Mouse (Mus musculus) heart, postnatal 4 days (tissue): Measurements from ENCODE around the gene Hirip3. TPM values are rescaled to one million over a fixed set of nuclear protein-coding genes. Genes with fewer than 3 reads are reported as not detected.
A peak's percentile ranks its signal among the peaks of the same experiment; 100 is the strongest.
"Not testable (repeated sequence)": the region's sequence is repeated elsewhere in the genome, so short reads cannot be mapped to it uniquely, and the experiment has no call there.

Experiments used
- DNase-seq: peaks from one replicate; pipeline ENCODE4 v3.0.0; 2021
- total RNA-seq, 2 experiments: library from RNA; stranded (reverse); gene quantifications; 2 replicates each; pipeline ENCODE4 v1.2.3; 2021

Gene Hirip3
- total RNA-seq, 2 experiments from 2014 or later, result 22.8 to 26.1 TPM

DNA sequence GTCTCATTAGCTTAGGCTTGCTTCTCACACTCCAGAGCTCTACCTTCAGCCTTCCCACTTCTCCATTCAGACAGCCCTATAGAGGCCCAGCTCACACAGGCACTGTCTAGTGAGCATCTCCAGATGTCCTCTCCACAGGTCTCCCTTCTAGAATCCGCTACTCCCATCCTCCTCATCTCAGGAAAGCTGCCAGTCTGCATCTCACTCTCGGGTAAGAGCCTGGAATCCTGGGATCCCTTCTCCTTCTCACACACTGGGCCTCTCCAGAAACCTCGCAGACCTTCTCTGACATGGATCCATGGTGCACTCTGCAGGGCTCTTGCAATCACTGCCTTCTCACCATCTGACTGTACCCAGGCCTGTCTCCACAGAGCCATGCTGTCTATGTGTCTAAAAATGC, 6.1 kb upstream of the Hirip3 start:
- DNase-seq, result no peak

DNA sequence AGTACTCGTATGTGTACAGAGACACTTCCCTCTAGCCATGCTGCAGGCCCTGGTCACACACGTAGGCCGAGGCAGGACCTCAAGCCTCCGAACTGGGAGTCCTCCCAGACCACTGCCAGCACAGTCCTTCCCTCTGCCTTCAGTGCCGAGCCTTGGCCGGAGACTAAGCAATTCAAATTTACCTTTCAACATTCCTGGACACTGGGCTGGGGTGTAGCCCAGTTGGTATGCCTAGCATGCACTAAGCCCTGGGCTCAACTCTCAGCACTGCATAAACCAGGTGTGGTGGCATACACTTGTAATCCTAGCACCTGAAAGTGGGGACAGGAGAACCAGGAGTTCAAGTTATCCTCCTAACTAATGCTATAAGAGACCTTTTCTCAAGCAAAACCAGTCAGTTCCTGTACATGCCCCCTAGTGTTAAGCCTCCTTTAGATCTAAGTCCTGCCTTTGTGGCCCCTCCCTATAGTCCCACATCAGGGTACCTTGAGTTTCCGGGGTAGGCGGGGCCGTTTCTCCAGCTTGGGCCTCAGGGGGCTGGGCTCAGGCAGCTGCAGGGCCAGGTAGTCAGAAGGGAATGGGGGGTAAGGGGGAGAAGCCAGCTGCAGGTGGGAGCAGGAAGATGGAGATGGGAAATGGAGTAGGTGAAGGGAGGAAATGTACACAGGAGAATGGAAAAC, 4.9 kb upstream of the Hirip3 start:
- no peak for DNase-seq

DNA sequence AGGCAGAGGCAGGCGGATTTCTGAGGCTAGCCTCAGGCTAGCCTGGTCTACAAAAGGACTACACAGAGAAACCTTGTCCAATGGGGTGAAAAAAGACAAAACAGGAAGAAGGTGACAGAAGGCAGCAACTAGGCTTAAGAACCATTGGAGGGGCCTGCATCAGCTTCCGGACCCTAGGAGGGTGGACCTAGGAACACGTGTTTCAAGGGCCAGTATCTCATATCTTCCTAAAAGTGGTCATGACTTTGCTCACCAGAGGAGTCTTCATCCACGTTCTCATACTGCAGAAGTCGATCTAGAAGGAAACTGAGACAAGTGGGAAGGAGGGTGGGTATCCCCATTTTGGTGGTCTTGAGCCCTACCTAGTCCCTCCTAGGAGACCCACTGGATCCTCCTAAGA, 785 bp upstream of the Hirip3 start:
- DNase-seq, result no peak

DNA sequence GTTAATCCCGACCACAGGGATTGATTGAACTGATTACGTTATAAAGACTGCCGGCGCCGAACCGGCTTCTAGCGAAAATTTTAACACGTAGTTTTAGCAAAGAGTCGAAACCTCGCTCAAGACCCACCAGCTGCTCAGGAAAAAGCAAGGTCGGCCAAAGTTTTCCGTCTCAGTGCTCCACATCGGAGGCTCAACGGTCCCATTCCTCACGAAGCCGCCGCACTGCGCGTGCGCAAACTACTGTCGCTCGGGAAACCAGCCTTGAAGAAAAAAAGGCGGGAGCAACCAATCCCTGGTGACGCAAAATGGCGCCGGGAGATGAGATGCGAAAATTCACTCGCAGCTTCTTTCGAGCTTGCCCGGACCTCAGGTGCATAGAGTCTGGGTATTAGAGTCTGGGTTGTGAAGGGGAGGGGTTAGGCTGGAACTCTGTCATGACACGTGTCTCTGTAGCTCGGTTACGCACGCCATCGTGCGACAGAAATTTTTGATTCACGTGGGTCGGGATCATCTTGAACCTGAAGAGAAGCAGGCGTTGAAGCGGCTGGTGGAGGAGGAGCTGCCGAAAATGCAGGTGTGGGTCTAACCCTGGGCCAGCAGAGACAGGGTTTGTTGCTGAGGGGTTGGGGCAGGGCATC, 494 bp downstream of the Hirip3 start, which contains the start of gene Ino80e:
Ino80e (minus strand) TSS at position 231 of the 638 bp plus-strand sequence.
- peak; percentile 96 for DNase-seq

DNA sequence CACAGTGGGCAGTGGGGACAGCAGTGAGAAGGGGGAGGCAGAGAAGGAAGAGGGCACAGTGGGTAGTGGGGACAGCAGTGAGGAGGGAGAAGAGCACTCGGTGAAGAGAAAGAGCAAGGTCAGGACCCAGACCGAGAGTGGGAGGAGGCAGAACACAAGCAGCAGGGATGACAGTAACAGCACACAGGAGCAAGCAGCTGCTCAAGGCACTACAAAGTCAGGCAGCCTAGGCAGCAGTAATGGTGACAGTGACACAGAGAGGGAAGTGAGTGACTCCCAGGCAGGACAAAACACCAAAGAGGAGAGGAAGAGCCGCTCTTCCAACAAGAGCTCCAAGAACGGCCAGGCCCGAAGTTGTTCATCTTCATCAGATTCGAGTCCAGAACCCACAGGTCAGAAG, 2.0 kb downstream of the Hirip3 start:
- no peak for DNase-seq

DNA sequence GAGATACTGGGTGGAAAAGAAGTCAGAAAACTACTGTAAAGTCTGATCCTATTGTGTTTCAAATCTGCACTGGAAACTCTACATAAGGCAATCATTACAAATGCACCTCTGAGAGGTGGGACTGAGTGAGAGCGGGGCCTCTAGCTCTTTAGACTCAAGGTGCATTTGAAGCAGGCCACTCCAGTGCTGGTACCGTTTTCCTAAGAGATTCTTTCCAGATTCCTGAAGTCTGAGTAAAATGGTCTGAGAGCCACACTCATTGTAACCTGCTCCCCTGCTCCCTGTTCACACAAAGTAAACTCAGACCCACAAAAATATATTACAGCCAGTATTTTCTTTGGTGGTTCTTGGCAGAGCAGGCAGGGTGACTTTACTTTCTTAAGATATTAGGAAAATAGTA, 5.8 kb downstream of the Hirip3 start:
- DNase-seq, result no peak

DNA sequence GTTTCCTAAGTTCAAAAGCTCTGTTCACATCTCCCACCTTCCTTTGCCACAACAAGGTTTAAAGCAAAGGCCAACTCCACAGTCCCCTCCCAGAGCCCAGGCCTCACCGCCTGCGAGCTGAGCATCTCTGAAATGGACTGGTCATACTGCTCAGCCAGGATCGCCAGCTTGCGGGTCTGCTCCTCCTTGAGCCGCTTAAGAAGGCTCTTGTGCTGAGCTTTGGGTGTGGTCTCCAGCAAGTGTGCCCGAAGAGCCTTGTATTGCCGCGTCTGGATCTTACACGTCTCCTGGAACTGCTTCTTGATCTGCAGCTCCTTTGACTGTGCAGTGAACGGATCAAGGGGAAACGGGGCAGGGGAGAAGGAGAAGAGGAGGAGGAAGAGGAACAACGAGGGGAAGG, 6.2 kb downstream of the Hirip3 start:
- no peak for DNase-seq

DNA sequence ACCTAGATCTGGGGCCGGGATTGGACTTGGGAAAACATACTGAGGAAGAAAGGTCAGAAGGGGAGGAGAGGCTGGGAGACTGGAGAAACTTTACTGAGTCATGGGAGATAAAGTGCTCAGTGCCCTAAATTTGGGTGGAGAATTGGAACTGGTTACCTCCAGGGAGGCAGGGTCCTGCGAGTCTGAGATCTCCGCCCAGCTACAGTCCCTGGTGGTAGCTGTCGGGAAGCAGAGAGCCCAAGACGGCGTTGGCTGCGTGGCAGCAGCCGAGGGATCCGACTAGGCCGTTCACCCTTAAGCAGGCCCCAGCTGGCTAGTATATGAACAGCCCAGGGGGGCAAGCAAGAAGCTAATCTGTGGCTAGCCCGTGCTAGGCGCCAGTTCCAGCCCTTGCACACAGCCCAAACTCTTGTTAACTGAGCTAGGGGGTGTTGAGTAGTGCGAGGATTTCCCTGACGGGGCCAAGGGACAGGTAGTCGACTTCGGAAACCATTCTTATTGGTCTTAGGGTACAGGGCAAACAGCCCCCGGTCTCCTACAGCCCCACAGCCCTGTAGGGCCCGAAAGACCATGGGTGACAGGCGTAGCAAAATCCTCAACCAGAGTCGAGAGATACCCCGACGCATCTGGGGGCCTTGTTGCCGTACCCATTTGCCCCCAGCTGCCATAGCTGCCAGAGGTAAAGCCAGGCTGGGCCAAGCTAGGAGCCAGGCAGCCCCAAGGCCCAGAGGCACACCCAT, 8.2 kb downstream of the Hirip3 start:
- no peak for DNase-seq

DNA sequence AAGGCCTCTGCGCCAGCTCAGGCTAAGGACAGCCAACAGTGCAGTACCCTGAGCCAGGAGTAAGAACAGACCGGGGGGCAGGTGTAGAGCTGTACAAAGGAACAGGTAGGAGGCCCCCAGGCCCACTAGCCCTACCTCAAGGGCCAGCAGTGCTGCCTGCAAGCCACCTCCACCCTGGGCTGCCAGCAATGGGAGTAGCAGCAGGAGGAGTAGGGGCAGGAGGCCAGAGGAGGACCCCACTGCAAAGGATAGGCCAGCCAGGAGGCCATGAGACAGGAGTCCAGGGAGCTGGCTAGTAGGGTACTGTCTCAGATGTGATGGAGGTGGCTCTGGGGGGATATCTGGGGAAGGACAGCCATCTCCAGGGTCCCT, 8.7 kb downstream of the Hirip3 start:
- no peak for DNase-seq

DNA sequence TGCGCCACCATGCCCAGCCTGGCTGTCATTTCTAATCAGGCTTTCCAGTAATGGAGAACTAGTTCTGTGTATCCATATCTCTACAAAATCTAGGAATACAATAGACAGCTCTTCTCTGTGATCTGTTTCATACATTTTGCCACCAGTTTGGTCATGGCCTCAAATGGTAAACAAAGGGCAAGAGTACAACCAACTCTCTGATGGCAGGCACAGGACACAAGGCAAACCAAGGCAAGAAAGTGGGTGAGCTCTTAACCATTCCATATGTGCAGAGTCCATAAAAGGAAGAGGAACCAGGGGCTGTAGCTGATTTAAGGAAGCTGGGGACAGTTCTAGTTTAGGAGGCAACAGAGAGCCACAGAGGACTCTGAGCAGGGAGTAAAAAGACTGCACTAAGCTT, 15.5 kb downstream of the Hirip3 start:
- no peak for DNase-seq

DNA sequence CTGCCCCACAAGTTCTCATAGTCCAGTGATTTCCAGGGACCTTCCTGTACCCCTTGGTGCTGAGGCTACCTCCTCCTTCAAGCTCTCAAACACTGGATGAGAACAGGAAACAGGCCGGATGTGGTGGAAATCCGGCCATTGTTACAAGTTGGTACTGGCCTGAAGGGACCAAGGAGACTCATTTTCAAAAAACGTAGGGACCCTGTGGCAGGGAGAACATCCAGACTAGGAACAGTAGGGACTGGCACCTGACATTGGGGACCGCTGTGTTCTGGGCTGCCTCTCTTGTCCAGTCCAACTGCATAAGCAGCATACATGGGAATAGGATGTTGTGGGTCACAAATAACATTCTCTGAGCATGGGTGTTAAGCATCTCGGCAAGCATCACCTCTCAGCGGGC, 19.3 kb downstream of the Hirip3 start:
- peak; percentile 43 for DNase-seq

DNA sequence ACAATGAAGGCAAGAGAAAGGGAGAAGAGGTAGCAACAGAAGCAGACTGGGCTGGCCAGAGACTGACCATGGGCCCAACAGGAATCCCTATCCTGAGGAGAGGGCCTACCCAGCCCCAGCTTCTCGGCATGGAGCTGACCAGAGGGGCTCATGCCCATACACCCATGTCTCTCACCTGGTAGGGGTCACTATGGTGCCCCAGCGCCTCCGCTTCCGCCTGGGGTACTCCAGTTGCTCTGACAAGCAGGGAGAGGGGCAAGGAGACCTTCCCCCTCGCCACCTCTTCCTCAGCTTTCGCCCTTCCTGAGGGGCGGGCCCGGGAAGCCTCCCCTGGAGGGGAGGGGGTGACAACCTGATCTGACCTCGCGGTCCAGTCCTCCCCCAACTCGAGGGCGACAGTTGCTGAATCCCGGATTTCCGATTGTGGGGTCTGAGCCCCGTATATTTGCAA, 22.0 kb downstream of the Hirip3 start:
- no peak for DNase-seq

DNA sequence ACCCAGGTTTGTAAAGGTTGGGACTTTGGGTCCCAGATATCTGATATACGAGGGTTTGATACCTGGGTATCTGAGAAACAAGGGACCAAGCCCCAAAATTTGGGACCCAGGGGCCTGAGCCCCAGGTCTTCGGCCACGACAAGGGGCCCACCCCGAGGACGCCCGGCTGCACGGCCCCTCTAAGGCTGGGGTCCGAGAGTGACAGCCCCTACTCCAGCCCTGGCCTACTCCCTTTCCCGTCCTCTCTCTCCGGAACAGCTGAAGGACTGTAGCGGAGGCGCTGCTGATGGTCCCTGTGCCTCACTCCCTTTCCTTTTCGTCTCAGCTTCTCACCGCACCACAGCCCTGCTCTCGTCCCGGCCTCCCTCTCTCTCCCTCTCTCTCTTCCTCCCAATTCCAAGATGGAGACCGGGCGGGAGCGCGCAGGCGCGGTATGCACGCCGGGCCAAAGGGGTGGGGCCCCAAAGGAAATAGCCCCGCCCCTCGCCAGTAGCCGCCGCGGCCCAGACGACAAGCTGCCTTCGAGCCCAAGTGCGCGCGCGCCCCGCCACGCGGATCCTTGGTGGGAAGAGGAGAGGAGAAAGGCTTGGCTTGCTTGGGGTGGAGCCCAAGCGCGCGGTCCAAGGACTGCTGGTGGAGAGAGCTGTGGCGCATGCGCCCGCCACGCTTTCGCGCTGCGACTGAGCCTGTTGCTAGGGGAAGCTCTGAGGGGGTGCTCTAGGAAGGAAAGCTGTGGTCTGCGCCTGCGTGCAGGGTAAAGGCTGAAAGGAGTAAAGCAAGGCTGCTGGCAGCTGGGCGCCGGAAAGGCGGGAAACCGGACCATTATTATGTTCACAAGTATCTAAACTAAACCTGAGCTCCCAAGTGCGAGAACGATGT, 22.8 kb downstream of the Hirip3 start, which contains the start of gene Taok2:
Taok2 (minus strand) TSS at position 418 of the 879 bp plus-strand sequence.
- DNase-seq, result peak; percentile 98

DNA sequence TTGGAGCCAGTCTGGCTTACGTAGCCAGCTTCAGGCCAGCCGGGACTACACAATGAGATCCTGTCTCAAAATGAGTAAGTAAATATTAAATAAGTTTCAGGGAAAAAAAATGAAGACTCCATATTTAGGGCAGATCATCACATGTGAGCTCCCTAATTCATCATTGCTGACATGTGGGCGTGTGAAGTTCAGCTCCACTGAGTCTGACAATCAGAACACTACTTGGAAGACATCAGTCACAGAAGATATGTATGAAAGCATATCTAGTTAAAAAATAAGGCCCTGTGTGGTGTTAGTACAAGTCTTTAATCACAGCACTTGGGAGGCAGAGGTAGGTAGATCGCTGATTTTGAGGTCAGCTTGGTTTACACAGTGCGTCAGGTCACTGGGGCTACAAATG, 25.5 kb downstream of the Hirip3 start:
- DNase-seq, result no peak

DNA sequence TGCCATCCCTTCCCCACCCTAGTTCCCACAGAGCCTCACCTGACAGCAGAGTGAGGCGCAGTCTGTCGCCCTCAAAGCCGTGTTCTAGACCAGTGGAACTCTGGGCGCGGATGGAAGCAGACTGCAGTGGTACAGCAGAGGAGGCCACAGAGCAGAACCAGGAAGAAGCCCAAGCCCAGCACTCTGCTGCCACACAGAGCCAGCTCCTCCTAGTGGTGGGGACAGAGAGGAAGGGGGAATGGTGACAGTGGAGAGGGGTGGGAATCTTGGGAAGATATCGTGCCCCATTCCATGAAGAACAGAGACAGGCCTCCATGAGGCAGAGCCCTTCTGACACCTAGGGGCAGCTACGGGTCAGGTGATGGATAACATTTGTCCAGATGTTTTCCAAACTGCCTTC, 27.1 kb downstream of the Hirip3 start:
- DNase-seq, result no peak

DNA sequence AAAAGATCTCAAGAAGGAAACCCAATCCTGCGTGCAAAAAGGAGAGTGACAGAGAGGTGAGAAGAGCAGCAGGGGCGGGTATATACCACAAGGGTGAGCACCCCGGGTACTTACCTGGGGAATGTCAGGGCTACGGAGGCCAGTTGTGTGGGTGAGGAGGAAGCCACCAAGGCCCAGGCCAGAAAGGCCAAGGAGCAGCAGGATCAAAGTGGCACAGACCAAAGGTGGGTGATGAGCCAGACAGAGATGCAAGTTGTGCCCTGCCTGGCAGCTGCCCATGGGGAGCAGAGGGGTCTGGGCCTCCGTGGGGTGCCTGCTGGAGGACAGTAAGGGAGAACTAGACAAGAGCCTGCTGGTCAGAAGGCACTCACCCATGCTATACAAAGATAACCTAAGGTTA, 35.1 kb downstream of the Hirip3 start:
- no peak for DNase-seq

DNA sequence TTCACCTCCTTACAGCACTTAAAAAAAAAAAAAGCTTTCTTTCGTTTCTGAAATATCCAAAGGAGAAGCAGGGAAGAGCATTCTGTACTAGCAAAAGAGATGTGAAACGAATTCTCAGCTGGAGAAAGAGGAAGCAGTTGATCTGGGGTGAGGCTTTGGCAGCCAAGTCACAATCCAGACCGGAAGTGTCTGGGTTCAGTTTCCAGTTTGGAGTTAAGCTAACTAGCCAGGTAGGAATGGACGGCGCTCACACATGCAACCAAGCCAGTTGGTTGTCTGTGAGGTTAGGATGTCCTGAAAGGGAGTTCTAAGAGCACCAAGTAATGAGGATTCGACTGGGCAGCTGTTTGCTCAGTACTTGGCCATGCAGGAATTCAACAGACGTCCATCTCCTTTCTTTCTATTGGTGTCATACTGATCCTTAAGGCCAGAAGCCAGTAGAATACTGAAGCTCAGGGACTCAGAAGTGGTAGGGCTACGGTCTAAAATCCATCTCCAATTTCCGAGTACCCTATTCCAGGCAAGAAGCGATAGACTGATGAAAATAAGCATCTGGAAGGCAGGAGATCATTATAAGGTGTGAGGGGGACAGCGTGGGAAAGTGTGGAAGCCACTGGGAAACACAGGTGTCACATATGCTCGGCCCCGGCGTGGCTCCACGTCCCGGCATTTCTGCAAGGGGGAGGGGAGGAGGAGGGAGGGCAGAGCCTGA, 35.8 kb downstream of the Hirip3 start:
- peak; percentile 29 for DNase-seq

DNA sequence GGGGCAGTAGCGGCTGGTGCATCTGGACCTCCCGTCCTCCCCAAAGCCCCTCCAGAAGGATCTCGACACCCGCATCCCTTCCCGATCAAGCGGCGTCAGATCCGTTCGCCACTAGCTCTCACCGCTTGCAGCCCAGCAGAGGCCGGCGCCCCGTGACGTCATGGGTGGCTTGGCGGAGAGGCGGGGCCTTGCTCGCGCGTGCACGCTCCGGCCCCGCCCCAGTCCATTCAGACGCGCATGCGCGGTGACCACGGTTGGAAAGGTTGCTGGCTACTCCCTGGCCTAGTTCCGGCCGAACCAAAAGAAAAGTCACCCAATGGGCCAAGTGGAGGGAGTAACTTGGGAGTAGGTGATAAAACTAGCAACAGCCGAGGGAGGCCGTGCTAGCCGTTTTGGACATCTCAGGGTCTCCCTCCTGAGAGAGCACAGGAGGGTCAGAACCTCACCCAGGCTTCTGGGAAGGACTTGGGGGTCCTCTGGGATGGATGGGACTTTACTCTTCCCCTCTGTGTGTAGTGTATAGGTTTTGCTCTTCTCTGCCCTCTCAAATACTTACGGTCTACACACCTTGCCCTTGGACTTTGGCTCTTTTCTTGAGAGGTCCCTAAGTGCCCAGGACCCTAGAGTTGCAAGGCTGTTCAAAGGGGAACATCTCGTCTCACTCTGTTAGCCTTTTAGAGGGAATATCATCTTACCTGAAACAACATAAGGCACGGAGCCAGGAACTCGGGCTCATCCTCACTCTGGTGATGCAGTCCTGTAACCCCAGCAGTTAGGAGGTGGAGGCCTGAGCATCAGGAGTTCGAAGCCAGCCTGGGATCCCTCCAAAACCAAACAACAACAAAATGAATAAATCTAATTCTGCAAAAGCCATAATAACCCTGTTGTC, 36.6 kb downstream of the Hirip3 start:
- DNase-seq, result peak; percentile 99

DNA sequence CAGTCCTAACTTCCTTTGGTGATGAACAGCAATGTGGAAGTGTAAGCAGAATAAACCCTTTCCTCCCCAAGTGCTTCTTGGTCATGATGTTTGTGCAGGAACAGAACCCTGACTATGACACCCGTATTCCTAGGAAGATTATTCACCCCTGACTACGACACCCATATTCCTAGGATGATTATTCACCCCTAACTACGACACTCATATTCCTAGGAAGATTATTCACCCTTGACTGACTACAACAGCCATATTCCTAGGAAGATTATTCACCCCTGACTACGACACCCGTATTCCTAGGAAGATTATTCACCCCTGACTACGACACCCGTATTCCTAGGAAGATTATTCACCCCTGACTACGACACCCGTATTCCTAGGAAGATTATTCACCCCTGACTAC, 38.0 kb downstream of the Hirip3 start:
- DNase-seq, result not testable (repeated sequence)

DNA sequence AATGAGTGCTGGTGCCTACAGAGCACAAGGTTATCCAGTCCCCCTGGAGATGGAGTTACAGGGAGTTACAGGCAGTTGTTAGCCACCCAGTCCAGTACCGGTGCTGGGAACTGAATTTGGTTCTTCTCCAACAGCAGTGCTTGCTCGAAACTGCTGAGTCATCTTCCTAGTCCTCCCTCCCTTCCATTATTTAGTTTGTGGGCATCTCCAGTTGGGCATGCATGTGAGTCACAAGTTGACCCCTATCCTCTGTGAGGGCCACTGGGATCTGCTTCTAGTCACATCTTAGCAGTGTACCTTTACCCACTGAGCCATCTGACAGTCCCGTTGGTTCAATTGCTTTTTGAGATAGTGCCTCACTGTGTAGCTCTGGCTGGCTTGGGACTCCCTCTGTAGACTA, 43.8 kb downstream of the Hirip3 start:
- DNase-seq, result no peak

DNA sequence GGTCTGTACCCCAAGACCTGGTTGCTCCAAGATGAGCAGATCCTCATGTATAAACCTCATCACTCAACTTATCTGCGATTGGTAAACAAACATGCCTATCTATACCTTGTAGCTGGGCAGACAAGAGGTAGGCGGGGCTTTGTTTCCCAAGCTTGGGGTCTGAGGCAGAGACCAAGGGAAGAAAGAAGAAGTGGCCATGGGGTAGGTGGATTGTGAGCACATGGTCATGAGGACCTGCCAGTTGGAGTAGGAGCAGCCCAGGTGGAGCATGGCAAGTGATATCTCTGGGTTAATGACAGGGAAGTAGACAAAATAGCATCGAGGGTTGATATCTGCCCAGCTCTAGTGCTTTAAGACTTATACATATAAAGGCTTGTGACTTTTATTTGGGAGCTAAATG, 53.1 kb downstream of the Hirip3 start:
- DNase-seq, result no peak
